Mouse (Mus musculus) right cerebral cortex, postnatal 36 days (tissue): Measurements from ENCODE around the gene Flt1.

Source experiments
- DNase-seq, 2 experiments: peaks; one replicate each; pipeline ENCODE4 v3.0.0; 2022; ENCODE audit warnings: low spot score in 2 of 2, mixed read lengths in 1 of 2

Flt1 gene

GRCm38 (mm10) chr5:147725831-147726700 is at the start of gene Flt1:
TSS of gene Flt1 (minus strand) at chr5:147726011.
- no peak for DNase-seq

GRCm38 (mm10) chr5:147775222-147775621 is 49.4 kb upstream of the Flt1 start:
- DNase-seq, result no peak

GRCm38 (mm10) chr5:147769918-147770317 is 44.1 kb upstream of the Flt1 start:
- DNase-seq, result no peak

GRCm38 (mm10) chr5:147764061-147764460 is 38.2 kb upstream of the Flt1 start:
- DNase-seq, result no peak

- DNase-seq, result no peak
Measured at GRCm38 (mm10) chr5:147761984-147762383, 36.2 kb upstream of the Flt1 start.

- DNase-seq, result no peak
Measured at GRCm38 (mm10) chr5:147761275-147761674, 35.5 kb upstream of the Flt1 start.

- no peak for DNase-seq
Measured at GRCm38 (mm10) chr5:147758640-147759319, 33.0 kb upstream of the Flt1 start.

- DNase-seq, result no peak
Measured at GRCm38 (mm10) chr5:147757832-147758587, 32.2 kb upstream of the Flt1 start.

- no peak for DNase-seq
Measured at GRCm38 (mm10) chr5:147752914-147753341, 27.1 kb upstream of the Flt1 start.

GRCm38 (mm10) chr5:147751673-147752130 is 25.9 kb upstream of the Flt1 start:
- no peak for DNase-seq

GRCm38 (mm10) chr5:147749972-147750371 is 24.2 kb upstream of the Flt1 start:
- DNase-seq, result no peak

GRCm38 (mm10) chr5:147748081-147748581 is 22.3 kb upstream of the Flt1 start:
- DNase-seq, result no peak

- DNase-seq, result no peak
Measured at GRCm38 (mm10) chr5:147744900-147745653, 19.3 kb upstream of the Flt1 start.

GRCm38 (mm10) chr5:147742468-147743111 is 16.8 kb upstream of the Flt1 start:
- DNase-seq, result no peak

- no peak for DNase-seq
Measured at GRCm38 (mm10) chr5:147736766-147737280, 11.0 kb upstream of the Flt1 start.

GRCm38 (mm10) chr5:147733682-147734081 is 7.9 kb upstream of the Flt1 start:
- DNase-seq, result no peak

GRCm38 (mm10) chr5:147732926-147733325 is 7.1 kb upstream of the Flt1 start:
- DNase-seq, result no peak

- DNase-seq, result no peak
Measured at GRCm38 (mm10) chr5:147727481-147727880, 1.7 kb upstream of the Flt1 start.

- DNase-seq, result no peak
Measured at GRCm38 (mm10) chr5:147726701-147727393, 1.0 kb upstream of the Flt1 start.
